Mouse (Mus musculus) C2C12 (cell line): ENCODE measurements around the gene Creb3l4. TPM values are rescaled to one million over a fixed set of nuclear protein-coding genes. Genes with fewer than 3 reads are reported as not detected.

Source experiments
- H3K27me3 ChIP-seq: one replicate; pipeline ENCODE4 v1.6.1; 2011; ENCODE audit not compliant: control insufficient read depth, insufficient read depth, insufficient read length
- H3K36me3 ChIP-seq: one replicate; pipeline ENCODE4 v1.6.1; 2011; ENCODE audit not compliant: control insufficient read depth, insufficient read depth
- H3K4me3 ChIP-seq: one replicate; pipeline ENCODE4 v1.5.1; 2011; ENCODE audit warnings: mild to moderate bottlenecking, control low read depth; ENCODE audit not compliant: poor library complexity, insufficient read depth, severe bottlenecking
- H3K79me2 ChIP-seq: one replicate; pipeline ENCODE4 v1.6.1; 2011; ENCODE audit not compliant: control insufficient read depth, insufficient read depth
- H3K79me3 ChIP-seq: one replicate; pipeline ENCODE4 v1.6.1; 2011; ENCODE audit warnings: low read depth, control low read depth
- H3ac ChIP-seq: one replicate; pipeline ENCODE3; 2011; ENCODE audit warnings: low read depth; ENCODE audit not compliant: control insufficient read depth, insufficient read length
- CEBPB ChIP-seq: IDR thresholded peaks from one replicate; pipeline ENCODE4 v1.6.1; 2011; ENCODE audit warnings: low read depth, mild to moderate bottlenecking, control low read depth, moderate library complexity
- CTCF ChIP-seq: IDR thresholded peaks from one replicate; pipeline ENCODE4 v1.5.1; 2011; ENCODE audit not compliant: control insufficient read depth, insufficient read depth, insufficient read length
- FOSL1 ChIP-seq: IDR thresholded peaks from one replicate; pipeline ENCODE4 v1.8.0; 2011; ENCODE audit warnings: mild to moderate bottlenecking, low read length; ENCODE audit not compliant: poor library complexity, insufficient read depth, severe bottlenecking
- MAX ChIP-seq: IDR thresholded peaks from one replicate; pipeline ENCODE4 v1.6.1; 2011; ENCODE audit warnings: mild to moderate bottlenecking, control low read depth
- MYOD1 ChIP-seq: IDR thresholded peaks from one replicate; pipeline ENCODE4 v1.6.1; 2011; ENCODE audit warnings: low read depth; ENCODE audit not compliant: control insufficient read depth, insufficient read length
- MYOG ChIP-seq: IDR thresholded peaks from one replicate; pipeline ENCODE4 v1.6.1; 2011; ENCODE audit not compliant: control insufficient read depth, insufficient read length; ENCODE audit errors: extremely low read depth
- USF1 ChIP-seq: IDR thresholded peaks from one replicate; pipeline ENCODE4 v1.6.1; 2011; ENCODE audit warnings: low read depth, mild to moderate bottlenecking, control low read depth, moderate library complexity
- polyA plus RNA-seq: library from polyadenylated mRNA; unstranded; fragments of >200 nt; fragmentation: generic; extraction: Trizol; gene quantifications from one replicate; pipeline ENCODE4 v1.2.1, GENCODE M21; 2012; ENCODE audit warnings: missing spikeins

The Creb3l4 gene
- polyA plus RNA-seq, 1 experiment, result 0.06 TPM

DNA sequence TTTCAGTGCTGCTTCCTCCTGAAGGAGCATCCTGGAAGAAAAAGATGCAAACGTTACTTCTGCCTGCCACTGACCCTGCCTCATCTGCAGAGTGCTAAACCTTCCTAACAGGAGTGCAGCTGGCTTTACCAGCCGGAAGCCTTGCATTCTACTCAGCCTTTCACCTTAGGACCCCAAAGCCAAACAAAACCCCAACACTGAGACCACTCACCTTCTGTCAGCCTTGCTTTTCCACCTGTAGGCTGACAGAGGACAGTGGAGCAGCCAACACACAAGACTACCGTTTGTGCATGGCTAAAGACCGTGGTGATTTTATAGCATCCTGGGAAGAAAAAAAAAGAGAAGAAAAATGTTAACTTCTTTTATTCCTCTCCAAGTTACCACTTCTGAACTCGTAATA lies 30.6 kb downstream of the Creb3l4 start:
- Histone ChIP-seq H3K36me3 (peaks cover 51% of the 10 kb centered on the region), H3K27me3 (no peaks in the 10 kb centered on the region), H3K79me2 (peaks cover 35% of the 10 kb centered on the region), H3K79me3 (peaks cover 39% of the 10 kb centered on the region), H3ac (peak overlapping the region; percentile 71), H3K4me3 (peak overlapping the region; percentile 84)
- TF ChIP-seq MYOG (no peak), CEBPB (no peak)

- Histone ChIP-seq H3K36me3 (peaks cover 58% of the 10 kb centered on the region), H3K79me2 (peaks cover 35% of the 10 kb centered on the region), H3K79me3 (peaks cover 39% of the 10 kb centered on the region), H3K4me3 (peak overlapping the region; percentile 84), H3K27me3 (no peaks in the 10 kb centered on the region), H3ac (peak overlapping the region; percentile 61)
- TF ChIP-seq FOSL1, result no peak
- no peak for TF ChIP-seq CTCF
- TF ChIP-seq USF1, result peak; percentile 17
Measured at GRCm38 (mm10) chr3:90211475-90212398, 31.6 kb downstream of the Creb3l4 start.

GRCm38 (mm10) chr3:90209908-90210566 lies 33.3 kb downstream of the Creb3l4 start:
- Histone ChIP-seq H3K36me3 (peaks cover 63% of the 10 kb centered on the region), H3K79me3 (peaks cover 39% of the 10 kb centered on the region), H3K79me2 (peaks cover 35% of the 10 kb centered on the region), H3K4me3 (no peak overlapping the region), H3K27me3 (no peaks in the 10 kb centered on the region), H3ac (no peak overlapping the region)
- no peak for TF ChIP-seq CTCF
- TF ChIP-seq CEBPB, result no peak
- TF ChIP-seq FOSL1, result no peak
- no peak for TF ChIP-seq MYOD1
- TF ChIP-seq MYOG, result no peak

DNA sequence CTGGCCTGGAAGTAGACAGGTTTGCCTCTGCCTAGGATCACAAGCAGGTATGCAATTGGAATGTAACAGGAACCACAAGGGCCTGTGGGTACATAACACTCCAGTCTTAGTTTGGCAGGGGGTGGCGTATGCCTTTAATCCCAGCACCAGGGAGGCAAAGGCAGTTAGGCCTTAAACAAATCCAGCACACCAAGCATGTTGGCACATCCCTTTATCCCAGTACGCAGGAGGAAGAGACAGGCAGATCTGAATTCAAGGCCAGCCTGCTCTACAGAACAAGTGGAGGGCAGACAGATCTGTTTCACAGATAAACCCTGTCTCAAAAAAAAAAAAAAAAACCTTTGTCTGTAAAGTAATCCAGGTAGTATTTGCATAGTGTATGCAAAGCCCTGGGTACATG lies 34.6 kb downstream of the Creb3l4 start:
- Histone ChIP-seq H3K79me2 (peaks cover 35% of the 10 kb centered on the region), H3K4me3 (no peak overlapping the region), H3K27me3 (no peaks in the 10 kb centered on the region), H3ac (no peak overlapping the region), H3K79me3 (peaks cover 39% of the 10 kb centered on the region), H3K36me3 (peaks cover 67% of the 10 kb centered on the region)
- TF ChIP-seq USF1 (no peak), MYOD1 (no peak), MYOG (no peak), CTCF (no peak), CEBPB (no peak), FOSL1 (no peak), MAX (no peak)

- Histone ChIP-seq H3K79me3 (peaks cover 4% of the 10 kb centered on the region), H3K36me3 (peaks cover 34% of the 10 kb centered on the region), H3K4me3 (no peak overlapping the region), H3ac (no peak overlapping the region), H3K79me2 (no peaks in the 10 kb centered on the region), H3K27me3 (no peaks in the 10 kb centered on the region)
- no peak for TF ChIP-seq FOSL1
- TF ChIP-seq USF1, result no peak
- TF ChIP-seq MYOG, result no peak
- TF ChIP-seq MAX, result no peak
- no peak for TF ChIP-seq CEBPB
- TF ChIP-seq CTCF, result no peak
- no peak for TF ChIP-seq MYOD1
Measured at GRCm38 (mm10) chr3:90204582-90204981, 38.7 kb downstream of the Creb3l4 start.

GRCm38 (mm10) chr3:90203619-90204018 lies 39.7 kb downstream of the Creb3l4 start:
- no peaks in the 10 kb centered on the region for H3K27me3 ChIP-seq

More at GRCm38 (mm10) chr3:90203619-90204018, 39.7 kb downstream of the Creb3l4 start:
- no peaks in the 10 kb centered on the region for H3K79me3 ChIP-seq
- no peak overlapping the region for H3K4me3 ChIP-seq
- no peaks in the 10 kb centered on the region for H3K79me2 ChIP-seq
- no peak overlapping the region for H3ac ChIP-seq
- H3K36me3 ChIP-seq, result peaks cover 25% of the 10 kb centered on the region
- TF ChIP-seq MYOD1, result no peak
- no peak for TF ChIP-seq MAX
- TF ChIP-seq FOSL1, result no peak
- no peak for TF ChIP-seq CEBPB
- no peak for TF ChIP-seq USF1
- TF ChIP-seq MYOG, result no peak
- TF ChIP-seq CTCF, result no peak
